Mouse (Mus musculus) forebrain, embryonic 12.5 days (tissue): ENCODE data around the gene 4933416C03Rik. TPM values are rescaled to one million over a fixed set of nuclear protein-coding genes. Genes with fewer than 3 reads are reported as not detected.

Source experiments
- ATAC-seq: fragments of 200-750 bp; cut with Nextera tagmentation; 2 replicates; pipeline ENCODE4 v1.8.0; 2017; ENCODE audit warnings: moderate TSS enrichment; ENCODE audit not compliant: low FRiP score
- H3K27ac ChIP-seq: fragments of 300-500 bp; sonication (generic); 2 replicates; pipeline ENCODE4 v1.5.1; 2016; ENCODE audit warnings: mild to moderate bottlenecking
- H3K27me3 ChIP-seq: fragments of 300-500 bp; sonication (generic); 2 replicates; pipeline ENCODE4 v1.6.1; 2016; ENCODE audit warnings: mild to moderate bottlenecking
- H3K36me3 ChIP-seq: fragments of 300-500 bp; sonication (generic); replicated peaks from 2 replicates; pipeline ENCODE4 v1.6.1; 2016; ENCODE audit warnings: mild to moderate bottlenecking
- H3K4me1 ChIP-seq: fragments of 300-500 bp; sonication (generic); 2 replicates; pipeline ENCODE4 v1.6.1; 2016
- H3K4me2 ChIP-seq: fragments of 300-500 bp; sonication (generic); 2 replicates; pipeline ENCODE4 v1.6.1; 2016; ENCODE audit warnings: mild to moderate bottlenecking, moderate library complexity
- H3K4me3 ChIP-seq: fragments of 300-500 bp; sonication (generic); replicated peaks from 2 replicates; pipeline ENCODE4 v1.5.1; 2016; ENCODE audit warnings: mild to moderate bottlenecking
- H3K9ac ChIP-seq: fragments of 300-500 bp; sonication (generic); 2 replicates; pipeline ENCODE4 v1.6.1; 2016; ENCODE audit warnings: mild to moderate bottlenecking
- H3K9me3 ChIP-seq: fragments of 300-500 bp; sonication (generic); 2 replicates; pipeline ENCODE4 v1.6.1; 2016
- WGBS: fragments of 180-500 bp; shearing (Covaris S2); methylation state at CpG from one replicate; pipeline ENCODE4 v1.1.7; 2016; 5-methylcytosine and 5-hydroxymethylcytosine counted together
- polyA plus RNA-seq: library from polyadenylated mRNA; unstranded; fragments of >200 nt; fragmentation: Nextera tagmentation; extraction: Ambion mirVana; gene quantifications from 2 replicates; pipeline ENCODE4 v1.2.1, GENCODE M21; 2016

Gene 4933416C03Rik
- polyA plus RNA-seq, 1 experiment from 2014 or later = not detected

DNA sequence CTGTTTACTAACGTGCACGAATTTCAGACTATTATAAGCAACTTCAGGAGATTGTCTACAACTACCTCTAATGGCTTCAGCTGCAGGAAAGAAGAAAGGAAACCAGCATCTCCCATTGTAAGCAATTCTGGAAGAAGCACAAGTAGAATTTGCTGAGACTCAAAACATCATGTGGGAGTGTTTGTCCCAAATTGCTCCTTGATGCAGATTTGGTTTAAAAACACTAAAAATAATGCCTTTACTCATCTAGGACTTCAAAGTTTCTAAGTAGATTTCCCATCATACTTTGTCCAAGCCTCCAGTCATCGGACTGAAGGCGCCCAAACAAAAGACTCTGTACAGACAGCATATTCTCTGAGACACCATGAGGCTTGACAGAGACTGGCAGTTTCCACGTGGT, 37.8 kb downstream of the 4933416C03Rik start:
- Histone ChIP-seq H3K27ac (no peak overlapping the region), H3K4me1 (0 out of 2 replicates have a peak, but pooled peaks cover 3% of the 10 kb centered on the region), H3K27me3 (peaks cover 4% of the 10 kb centered on the region; the same call in 1 of the 2 replicates), H3K36me3 (no peaks in the 10 kb centered on the region), H3K4me2 (no peak overlapping the region), H3K4me3 (no peak overlapping the region), H3K9ac (no peak overlapping the region), H3K9me3 (no peaks in the 10 kb centered on the region)
- 86% methylated on average over 5 of the region's 5 CpGs for WGBS
- ATAC-seq = no peak

Other genes starting within 250 kb of the 4933416C03Rik start
- gene Ptprr, start 95.7 kb downstream of the 4933416C03Rik start, polyA plus RNA-seq = 1.2 and 1.9 TPM in 2 replicates
- gene Ptprb, start 161.6 kb upstream of the 4933416C03Rik start, polyA plus RNA-seq = 2.8 and 2.9 TPM in 2 replicates